Mouse (Mus musculus): ENCODE results near the gene Actr10. TPM values are rescaled to one million over a fixed set of nuclear protein-coding genes. Genes with fewer than 3 reads are reported as not detected.

The Actr10 gene
- total RNA-seq, 2 experiments from 2014 or later = 126 to 127 TPM

Other genes starting within 250 kb of the Actr10 start
- gene Frmd6, start 112.3 kb upstream of the Actr10 start, total RNA-seq (2021) = 10 to 100 TPM; 27.4 to 34.5 TPM
- gene Psma3, start 36.8 kb downstream of the Actr10 start, total RNA-seq (2021) = 100 to 1,000 TPM; 464 to 488 TPM
- gene Arid4a, start 78.1 kb downstream of the Actr10 start, total RNA-seq (2021) = 10 to 100 TPM; 11.0 to 12.3 TPM
- gene Tomm20l, start 173.6 kb downstream of the Actr10 start, total RNA-seq (2021) = not detected
- 10 to 100 TPM; 26.7 to 32.8 TPM for gene Timm9, start 198.8 kb downstream of the Actr10 start, total RNA-seq (2021)
- gene 2700049A03Rik, start 199.0 kb downstream of the Actr10 start, total RNA-seq (2021) = 1 to 10 TPM; 3.0 to 4.9 TPM

Data from gastrocnemius, postnatal 10 days (tissue).